Mouse (Mus musculus): ENCODE measurements around the gene Znrf1. TPM values are rescaled to one million over a fixed set of nuclear protein-coding genes. Genes with fewer than 3 reads are reported as not detected.

Znrf1 gene
- polyA plus RNA-seq, 1 experiment from 2014 or later: 39.3 TPM

DNA sequence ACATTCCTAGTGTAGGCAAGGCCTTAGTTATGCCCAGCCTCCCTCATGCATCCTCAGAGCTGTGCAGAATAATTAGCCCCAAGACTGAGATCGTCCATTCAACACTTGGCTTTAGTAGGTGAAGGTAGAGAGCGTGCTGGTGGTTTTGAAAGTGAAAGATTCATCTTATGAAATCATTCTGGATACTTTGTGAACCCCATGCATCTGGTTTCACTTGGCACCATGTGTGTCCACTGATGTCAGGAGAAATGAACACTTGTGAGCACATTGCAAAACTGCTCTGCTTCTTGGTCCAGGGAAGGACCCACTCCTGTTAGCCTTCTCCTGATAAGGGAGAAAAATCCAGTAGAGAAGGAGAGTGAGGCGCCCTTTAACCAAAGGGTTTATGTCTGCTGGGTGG is 49.0 kb downstream of the Znrf1 start:
- WGBS: 91% methylated on average over 3 of the region's 3 CpGs

DNA sequence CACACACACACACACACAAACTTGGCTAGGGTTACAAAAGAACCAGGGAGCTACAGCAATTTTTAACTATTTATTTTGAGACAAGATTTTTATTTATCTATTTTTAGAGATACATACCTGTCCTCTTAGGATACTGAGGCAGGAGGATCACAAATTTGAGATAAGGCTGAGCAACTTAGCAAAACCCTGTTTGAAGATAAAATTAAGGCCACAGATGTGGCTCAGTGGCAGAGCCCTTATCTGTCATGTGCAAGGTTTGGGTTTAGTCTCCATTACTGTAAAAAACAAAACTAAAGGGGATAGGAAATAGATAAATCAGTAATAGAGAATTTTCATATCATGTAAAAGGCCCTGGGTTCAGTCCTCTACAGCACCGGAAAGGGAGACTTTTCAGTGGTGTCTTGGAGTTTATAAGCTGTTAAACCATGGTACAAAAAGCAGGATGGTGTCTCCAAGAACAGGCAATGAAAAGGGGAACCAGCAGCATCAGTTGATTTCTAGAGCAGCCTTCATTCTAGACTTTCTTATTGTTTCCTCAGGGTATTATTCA is 51.7 kb downstream of the Znrf1 start:
- Histone ChIP-seq H3K36me3 (replicated peaks; ENCODE audit: control insufficient read depth, insufficient read depth, low read depth, low read length) (no peaks in the 10 kb centered on the region), H3K4me2 (ENCODE audit: low read depth, low read length) (no peak overlapping the region), H3K27me3 (ENCODE audit: control insufficient read depth, insufficient read depth, low read length) (no peaks in the 10 kb centered on the region), H3K9ac (replicated peaks; ENCODE audit: low read length) (no peak overlapping the region), H3K9me3 (replicated peaks; ENCODE audit: control insufficient read depth, low read length) (no peaks in the 10 kb centered on the region), H3K27ac (replicated peaks; ENCODE audit: low read depth, low read length) (no peak overlapping the region), H3K4me3 (ENCODE audit: low read depth, low read length) (no peak overlapping the region), H3K4me1 (ENCODE audit: control insufficient read depth, insufficient read depth, low read length) (no peaks in the 10 kb centered on the region)
- WGBS: 92% methylated on average over 1 of the region's 1 CpGs
- ATAC-seq (replicated peaks; ENCODE audit: insufficient number of reproducible peaks, low FRiP score, low TSS enrichment, low read depth): no peak
- DNase-seq (ENCODE audit: low spot score): no peak

More for the DNA sequence above, 49.0 kb downstream of the Znrf1 start:
- no peak overlapping the region for H3K27ac ChIP-seq (replicated peaks; ENCODE audit: low read depth, low read length)
- no peak overlapping the region for H3K9ac ChIP-seq (replicated peaks; ENCODE audit: low read length)
- DNase-seq (ENCODE audit: low spot score) (no peak), ATAC-seq (replicated peaks; ENCODE audit: insufficient number of reproducible peaks, low FRiP score, low TSS enrichment, low read depth) (no peak)
- no peak overlapping the region for H3K4me2 ChIP-seq (ENCODE audit: low read depth, low read length)
- no peak overlapping the region for H3K4me3 ChIP-seq (ENCODE audit: low read depth, low read length)
- H3K27me3 ChIP-seq (ENCODE audit: control insufficient read depth, insufficient read depth, low read length): no peaks in the 10 kb centered on the region
- H3K9me3 ChIP-seq (replicated peaks; ENCODE audit: control insufficient read depth, low read length): no peaks in the 10 kb centered on the region
- no peaks in the 10 kb centered on the region for H3K4me1 ChIP-seq (ENCODE audit: control insufficient read depth, insufficient read depth, low read length)
- H3K36me3 ChIP-seq (replicated peaks; ENCODE audit: control insufficient read depth, insufficient read depth, low read depth, low read length): no peaks in the 10 kb centered on the region

DNA sequence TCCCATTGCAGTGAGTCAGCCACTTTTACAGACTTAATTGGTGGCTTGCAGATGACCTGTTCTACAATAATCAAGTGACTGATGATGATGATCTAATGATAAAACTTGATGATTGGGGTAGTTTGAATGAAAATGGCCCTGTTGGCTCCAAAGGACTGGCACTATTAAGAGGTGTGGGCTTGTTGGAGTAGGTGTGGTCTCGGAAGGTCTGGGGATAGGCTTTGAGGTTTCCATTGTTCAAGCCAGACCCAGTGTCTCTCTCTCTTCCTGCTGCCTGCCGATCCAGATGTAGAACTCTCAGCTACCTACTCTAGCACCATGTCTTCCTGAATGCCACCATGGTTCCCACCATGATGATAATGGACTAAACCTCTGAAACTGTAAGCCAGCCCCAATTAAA is 52.4 kb downstream of the Znrf1 start:
- no peak overlapping the region for H3K4me3 ChIP-seq (ENCODE audit: low read depth, low read length)
- no peak overlapping the region for H3K9ac ChIP-seq (replicated peaks; ENCODE audit: low read length)
- H3K36me3 ChIP-seq (replicated peaks; ENCODE audit: control insufficient read depth, insufficient read depth, low read depth, low read length): no peaks in the 10 kb centered on the region
- H3K27ac ChIP-seq (replicated peaks; ENCODE audit: low read depth, low read length): no peak overlapping the region
- DNase-seq (ENCODE audit: low spot score) (no peak), ATAC-seq (replicated peaks; ENCODE audit: insufficient number of reproducible peaks, low FRiP score, low TSS enrichment, low read depth) (no peak)
- no peaks in the 10 kb centered on the region for H3K9me3 ChIP-seq (replicated peaks; ENCODE audit: control insufficient read depth, low read length)
- 98% methylated on average over 2 of the region's 2 CpGs for WGBS
- no peaks in the 10 kb centered on the region for H3K4me1 ChIP-seq (ENCODE audit: control insufficient read depth, insufficient read depth, low read length)
- no peaks in the 10 kb centered on the region for H3K27me3 ChIP-seq (ENCODE audit: control insufficient read depth, insufficient read depth, low read length)
- H3K4me2 ChIP-seq (ENCODE audit: low read depth, low read length): no peak overlapping the region

DNA sequence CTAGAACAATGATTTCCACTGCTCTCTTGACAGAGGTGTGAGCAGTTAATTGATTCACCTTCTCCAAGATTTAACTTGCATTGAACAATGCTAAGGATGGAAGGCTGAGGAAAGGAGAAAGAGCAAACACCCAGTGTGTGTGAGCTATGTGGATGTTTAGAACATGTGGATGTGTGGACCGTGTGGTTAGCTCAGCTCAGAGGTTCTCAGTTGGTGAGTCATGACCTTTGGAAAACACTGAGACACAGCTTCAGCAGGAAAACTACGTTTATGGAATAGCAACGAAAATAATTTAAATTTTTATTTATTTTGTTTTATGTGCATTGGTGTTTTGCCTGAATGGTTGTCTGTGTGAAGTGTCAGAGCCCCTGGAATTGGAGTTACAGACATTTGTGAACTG is 54.3 kb downstream of the Znrf1 start:
- no peak for ATAC-seq (replicated peaks; ENCODE audit: insufficient number of reproducible peaks, low FRiP score, low TSS enrichment, low read depth)
- Histone ChIP-seq H3K36me3 (replicated peaks; ENCODE audit: control insufficient read depth, insufficient read depth, low read depth, low read length) (no peaks in the 10 kb centered on the region), H3K27me3 (ENCODE audit: control insufficient read depth, insufficient read depth, low read length) (no peaks in the 10 kb centered on the region), H3K4me3 (ENCODE audit: low read depth, low read length) (no peak overlapping the region), H3K9ac (replicated peaks; ENCODE audit: low read length) (no peak overlapping the region), H3K27ac (replicated peaks; ENCODE audit: low read depth, low read length) (no peak overlapping the region), H3K9me3 (replicated peaks; ENCODE audit: control insufficient read depth, low read length) (no peaks in the 10 kb centered on the region), H3K4me1 (ENCODE audit: control insufficient read depth, insufficient read depth, low read length) (no peaks in the 10 kb centered on the region), H3K4me2 (ENCODE audit: low read depth, low read length) (no peak overlapping the region)
- no peak for DNase-seq (ENCODE audit: low spot score)
- 90% methylated on average over 3 of the region's 3 CpGs for WGBS

DNA sequence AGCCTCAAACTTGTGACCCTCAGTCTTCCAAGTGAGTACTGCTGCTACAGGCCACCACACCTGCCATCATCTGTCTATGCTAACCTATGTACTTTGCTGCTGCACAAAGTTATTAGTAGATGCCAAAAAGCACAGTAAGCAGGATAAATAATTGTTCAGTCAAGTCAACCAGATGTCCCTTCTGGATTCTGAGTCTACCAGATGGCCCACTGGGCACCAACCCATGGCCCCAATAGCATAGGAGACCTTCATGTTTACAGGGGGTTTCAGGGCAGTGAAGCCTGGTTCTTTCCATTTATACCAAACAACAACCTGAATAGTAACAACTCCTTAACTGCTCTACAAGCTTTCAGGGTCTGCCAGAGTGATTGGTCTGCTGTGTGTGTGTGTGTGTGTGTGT is 55.3 kb downstream of the Znrf1 start:
- Histone ChIP-seq H3K9ac (replicated peaks; ENCODE audit: low read length) (no peak overlapping the region), H3K9me3 (replicated peaks; ENCODE audit: control insufficient read depth, low read length) (no peaks in the 10 kb centered on the region), H3K4me2 (ENCODE audit: low read depth, low read length) (no peak overlapping the region), H3K4me1 (ENCODE audit: control insufficient read depth, insufficient read depth, low read length) (no peaks in the 10 kb centered on the region), H3K27ac (replicated peaks; ENCODE audit: low read depth, low read length) (no peak overlapping the region), H3K4me3 (ENCODE audit: low read depth, low read length) (no peak overlapping the region), H3K27me3 (ENCODE audit: control insufficient read depth, insufficient read depth, low read length) (no peaks in the 10 kb centered on the region), H3K36me3 (replicated peaks; ENCODE audit: control insufficient read depth, insufficient read depth, low read depth, low read length) (no peaks in the 10 kb centered on the region)
- DNase-seq (ENCODE audit: low spot score): no peak
- ATAC-seq (replicated peaks; ENCODE audit: insufficient number of reproducible peaks, low FRiP score, low TSS enrichment, low read depth): no peak

DNA sequence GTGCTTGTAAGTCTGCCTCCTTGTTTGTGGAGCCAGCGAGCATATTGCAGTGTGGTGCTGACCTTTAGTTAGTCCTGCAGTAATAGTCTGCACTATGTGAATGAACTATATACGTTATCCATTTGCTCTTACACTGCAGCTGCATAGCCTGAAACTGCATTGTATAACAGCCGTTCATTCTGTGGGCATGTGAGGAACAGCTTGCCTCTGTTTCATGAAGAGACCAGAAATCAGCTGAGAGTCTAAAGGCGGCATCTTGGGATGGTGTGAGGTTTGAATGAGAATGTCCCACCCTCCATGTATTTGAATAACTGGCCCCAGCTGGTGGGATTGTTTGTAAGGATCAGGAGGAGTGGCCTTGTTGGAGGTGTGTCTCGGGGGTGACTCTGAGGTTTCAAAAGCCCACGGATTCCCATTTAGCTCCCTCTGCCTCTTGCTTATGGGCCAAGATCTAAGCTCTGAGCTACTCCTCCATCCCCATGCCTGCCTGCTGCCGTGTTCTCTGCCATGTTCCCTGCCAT is 56.6 kb downstream of the Znrf1 start:
- H3K4me2 ChIP-seq (ENCODE audit: low read depth, low read length): no peak overlapping the region
- no peak overlapping the region for H3K4me3 ChIP-seq (ENCODE audit: low read depth, low read length)
- 82% methylated on average over 7 of the region's 7 CpGs for WGBS

DNA sequence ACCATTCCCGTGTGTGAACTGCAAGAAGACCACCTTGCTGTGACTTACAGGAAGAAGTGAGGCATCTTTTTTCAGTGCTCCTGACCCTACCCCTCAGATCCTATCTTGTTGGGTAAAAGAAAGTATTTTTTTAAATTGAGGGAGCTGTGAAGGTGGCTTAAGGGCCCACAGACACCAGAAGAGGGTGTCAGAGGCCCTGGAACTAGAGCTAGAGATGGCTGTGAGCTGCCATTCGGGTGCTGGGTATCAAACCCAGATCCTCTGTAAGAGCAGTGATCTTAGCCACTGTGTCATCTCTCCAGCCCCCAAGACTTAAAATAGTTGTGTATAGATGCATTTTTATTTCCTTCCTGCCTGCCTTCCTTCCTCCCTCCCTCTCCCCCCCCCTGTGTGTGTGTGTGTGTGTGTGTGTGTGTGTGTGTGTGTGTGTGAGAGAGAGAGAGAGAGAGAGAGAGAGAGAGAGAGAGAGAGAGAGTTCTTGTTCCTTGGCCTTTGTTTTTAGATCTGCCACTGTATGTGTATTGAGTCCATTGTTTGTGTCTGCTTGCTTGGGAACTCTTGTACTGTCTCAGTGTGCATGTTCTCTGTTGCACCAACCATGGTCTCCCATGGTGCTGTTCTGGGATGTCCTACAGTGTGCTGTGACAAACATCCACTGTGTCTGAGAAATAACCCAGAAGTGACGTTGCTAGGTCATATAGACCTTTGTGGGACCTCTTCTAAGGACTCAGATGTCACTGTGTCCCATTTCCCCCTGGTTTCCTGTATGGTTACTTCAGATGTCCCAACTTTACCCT is 58.3 kb downstream of the Znrf1 start:
- ATAC-seq (replicated peaks; ENCODE audit: insufficient number of reproducible peaks, low FRiP score, low TSS enrichment, low read depth) (no peak), DNase-seq (ENCODE audit: low spot score) (no peak)
- 86% methylated on average over 3 of the region's 3 CpGs for WGBS

More for the DNA sequence above, 56.6 kb downstream of the Znrf1 start:
- H3K36me3 ChIP-seq (replicated peaks; ENCODE audit: control insufficient read depth, insufficient read depth, low read depth, low read length): no peaks in the 10 kb centered on the region
- no peak overlapping the region for H3K27ac ChIP-seq (replicated peaks; ENCODE audit: low read depth, low read length)
- no peak for ATAC-seq (replicated peaks; ENCODE audit: insufficient number of reproducible peaks, low FRiP score, low TSS enrichment, low read depth)
- no peaks in the 10 kb centered on the region for H3K9me3 ChIP-seq (replicated peaks; ENCODE audit: control insufficient read depth, low read length)
- no peak overlapping the region for H3K9ac ChIP-seq (replicated peaks; ENCODE audit: low read length)
- no peaks in the 10 kb centered on the region for H3K4me1 ChIP-seq (ENCODE audit: control insufficient read depth, insufficient read depth, low read length)
- DNase-seq (ENCODE audit: low spot score): no peak
- no peaks in the 10 kb centered on the region for H3K27me3 ChIP-seq (ENCODE audit: control insufficient read depth, insufficient read depth, low read length)

DNA sequence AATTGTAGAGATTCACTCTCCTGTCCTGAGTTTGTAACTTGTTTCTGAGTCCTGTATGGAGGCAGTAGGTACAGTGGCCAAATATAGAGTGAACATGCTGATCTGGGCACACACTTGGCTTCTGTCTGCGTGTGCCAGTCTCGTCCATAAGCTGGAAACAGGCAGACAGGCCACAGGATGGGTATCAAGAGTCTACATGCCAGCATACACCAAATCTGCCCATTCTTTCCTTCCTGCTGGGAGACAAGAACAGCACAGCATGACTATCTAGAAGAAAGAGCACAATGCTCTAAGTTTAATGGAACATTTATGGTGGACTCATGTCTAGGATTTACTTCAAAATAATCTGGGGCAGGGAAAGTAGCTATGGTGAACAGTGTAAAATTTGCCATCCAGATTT is 59.1 kb downstream of the Znrf1 start:
- Histone ChIP-seq H3K9me3 (replicated peaks; ENCODE audit: control insufficient read depth, low read length) (no peaks in the 10 kb centered on the region), H3K27ac (replicated peaks; ENCODE audit: low read depth, low read length) (no peak overlapping the region), H3K4me1 (ENCODE audit: control insufficient read depth, insufficient read depth, low read length) (no peaks in the 10 kb centered on the region), H3K4me2 (ENCODE audit: low read depth, low read length) (no peak overlapping the region), H3K4me3 (ENCODE audit: low read depth, low read length) (no peak overlapping the region), H3K27me3 (ENCODE audit: control insufficient read depth, insufficient read depth, low read length) (no peaks in the 10 kb centered on the region), H3K9ac (replicated peaks; ENCODE audit: low read length) (no peak overlapping the region), H3K36me3 (replicated peaks; ENCODE audit: control insufficient read depth, insufficient read depth, low read depth, low read length) (no peaks in the 10 kb centered on the region)
- DNase-seq (ENCODE audit: low spot score) (no peak), ATAC-seq (replicated peaks; ENCODE audit: insufficient number of reproducible peaks, low FRiP score, low TSS enrichment, low read depth) (no peak)
- WGBS: 89% methylated on average over 2 of the region's 2 CpGs

More for the DNA sequence above, 58.3 kb downstream of the Znrf1 start:
- no peaks in the 10 kb centered on the region for H3K9me3 ChIP-seq (replicated peaks; ENCODE audit: control insufficient read depth, low read length)
- H3K4me3 ChIP-seq (ENCODE audit: low read depth, low read length): no peak overlapping the region
- H3K4me2 ChIP-seq (ENCODE audit: low read depth, low read length): no peak overlapping the region
- H3K27ac ChIP-seq (replicated peaks; ENCODE audit: low read depth, low read length): no peak overlapping the region
- no peaks in the 10 kb centered on the region for H3K36me3 ChIP-seq (replicated peaks; ENCODE audit: control insufficient read depth, insufficient read depth, low read depth, low read length)
- H3K4me1 ChIP-seq (ENCODE audit: control insufficient read depth, insufficient read depth, low read length): no peaks in the 10 kb centered on the region
- no peak overlapping the region for H3K9ac ChIP-seq (replicated peaks; ENCODE audit: low read length)
- no peaks in the 10 kb centered on the region for H3K27me3 ChIP-seq (ENCODE audit: control insufficient read depth, insufficient read depth, low read length)
